Mouse (Mus musculus) heart, adult 2 months (tissue): ENCODE measurements around the gene Bik.

Experiments used
- CTCF ChIP-seq: fragments of 200-600 bp; IDR thresholded peaks from 2 replicates; pipeline ENCODE4 v1.8.1; 2022; ENCODE audit warnings: antibody characterized with exemption, mild to moderate bottlenecking, moderate library complexity
- EP300 ChIP-seq: fragments of 200-500 bp; IDR thresholded peaks from 2 replicates; pipeline ENCODE4 v1.6.1; 2011; ENCODE audit warnings: low read depth, low read length, control low read depth; ENCODE audit not compliant: insufficient read depth
- POLR2A ChIP-seq: fragments of 200-500 bp; IDR thresholded peaks from 2 replicates; pipeline ENCODE4 v1.6.1; 2011; ENCODE audit warnings: mild to moderate bottlenecking, low read depth, low read length, control low read depth; ENCODE audit not compliant: insufficient read depth

DNA sequence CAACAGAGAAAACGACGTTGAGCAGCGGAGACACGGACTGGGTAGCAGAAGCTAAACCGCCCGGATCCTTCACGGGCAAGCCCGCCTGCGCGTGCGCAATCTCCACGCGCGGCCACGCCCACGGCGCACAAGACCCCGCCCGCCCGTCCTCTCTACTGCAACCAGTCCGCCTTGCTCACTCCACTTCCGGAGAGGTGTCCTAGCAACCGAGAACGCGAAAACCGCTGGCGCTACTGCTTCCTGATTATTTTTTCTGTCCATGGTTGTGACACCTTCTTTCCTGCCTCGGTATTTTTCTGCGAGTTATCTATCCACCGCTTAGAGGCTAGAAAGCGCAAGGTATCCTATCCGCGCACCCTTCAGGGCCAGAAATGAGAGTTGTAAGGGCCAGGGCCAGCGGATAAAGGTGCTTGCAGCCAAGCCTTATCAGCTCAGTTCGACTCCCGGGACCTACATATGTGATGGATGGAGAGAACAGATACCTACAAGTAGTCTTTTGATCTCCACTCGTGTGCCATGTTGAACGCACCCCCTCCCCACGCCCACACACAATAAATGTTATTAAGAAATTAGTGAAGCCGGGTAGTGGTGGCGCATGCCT lies 15.8 kb upstream of the Bik start, which contains the start of gene Ttll1:
- TF ChIP-seq POLR2A, result peak; percentile 67; the same call in 1 of the 2 replicates
- no peak for TF ChIP-seq CTCF
- 0 out of 2 replicates have a peak, but pooled peaks have one; percentile 18 for TF ChIP-seq EP300
